Mouse (Mus musculus): ENCODE results near the gene Phyhd1.

Phyhd1 gene

GRCm38 (mm10) chr2:30255631-30256395 is 10.2 kb upstream of the Phyhd1 start:
- DNase-seq (ENCODE audit: extremely low read depth, low read depth, low spot score), result no peak

- DNase-seq (ENCODE audit: extremely low read depth, low read depth, low spot score), result no peak
Observed at GRCm38 (mm10) chr2:30256616-30257350, 9.2 kb upstream of the Phyhd1 start.

- no peak for DNase-seq (ENCODE audit: extremely low read depth, low read depth, low spot score)
Observed at GRCm38 (mm10) chr2:30257699-30258460, 8.1 kb upstream of the Phyhd1 start.

GRCm38 (mm10) chr2:30258600-30258999 is 7.4 kb upstream of the Phyhd1 start:
- no peak for DNase-seq (ENCODE audit: extremely low read depth, low read depth, low spot score)

GRCm38 (mm10) chr2:30259131-30260064 is 6.6 kb upstream of the Phyhd1 start:
- no peak for DNase-seq (ENCODE audit: extremely low read depth, low read depth, low spot score)

GRCm38 (mm10) chr2:30261064-30261736 is 4.8 kb upstream of the Phyhd1 start:
- DNase-seq (ENCODE audit: extremely low read depth, low read depth, low spot score), result no peak

- DNase-seq (ENCODE audit: extremely low read depth, low read depth, low spot score), result no peak
Observed at GRCm38 (mm10) chr2:30261921-30262839, 3.8 kb upstream of the Phyhd1 start.

- DNase-seq (ENCODE audit: extremely low read depth, low read depth, low spot score), result no peak
Observed at GRCm38 (mm10) chr2:30262840-30263441, 3.1 kb upstream of the Phyhd1 start.

- no peak for DNase-seq (ENCODE audit: extremely low read depth, low read depth, low spot score)
Observed at GRCm38 (mm10) chr2:30263811-30264210, 2.2 kb upstream of the Phyhd1 start.

- no peak for DNase-seq (ENCODE audit: extremely low read depth, low read depth, low spot score)
Observed at GRCm38 (mm10) chr2:30264671-30265519, 1.1 kb upstream of the Phyhd1 start.

GRCm38 (mm10) chr2:30266392-30266941 is 464 bp downstream of the Phyhd1 start:
- peak; percentile 70 for DNase-seq (ENCODE audit: extremely low read depth, low read depth, low spot score)

GRCm38 (mm10) chr2:30267466-30267865 is 1.5 kb downstream of the Phyhd1 start:
- no peak for DNase-seq (ENCODE audit: extremely low read depth, low read depth, low spot score)

- DNase-seq (ENCODE audit: extremely low read depth, low read depth, low spot score), result no peak
Observed at GRCm38 (mm10) chr2:30268371-30268770, 2.4 kb downstream of the Phyhd1 start.

GRCm38 (mm10) chr2:30269241-30269990 is 3.4 kb downstream of the Phyhd1 start:
- no peak for DNase-seq (ENCODE audit: extremely low read depth, low read depth, low spot score)

GRCm38 (mm10) chr2:30270134-30270533 is 4.1 kb downstream of the Phyhd1 start:
- peak; percentile 66 for DNase-seq (ENCODE audit: extremely low read depth, low read depth, low spot score)

- no peak for DNase-seq (ENCODE audit: extremely low read depth, low read depth, low spot score)
Observed at GRCm38 (mm10) chr2:30280743-30281142, 14.7 kb downstream of the Phyhd1 start, which contains the start of gene Gm28038. TSS of gene Gm28038 (plus strand) at chr2:30281043.
